Mouse (Mus musculus) lung, adult 2 months (tissue): ENCODE results near the gene Fam129b. TPM values are rescaled to one million over a fixed set of nuclear protein-coding genes. Genes with fewer than 3 reads are reported as not detected.
A peak's percentile ranks its signal among the peaks of the same experiment; 100 is the strongest.

Experiments used
- DNase-seq: peaks from one replicate; pipeline ENCODE4 v3.0.0; 2022
- H3K4me1 ChIP-seq: fragments of 200-500 bp; 2 replicates; pipeline ENCODE4 v1.6.1; 2011; ENCODE audit warnings: low read length; ENCODE audit not compliant: control insufficient read depth, insufficient read depth
- H3K4me3 ChIP-seq: fragments of 200-500 bp; replicated peaks from 2 replicates; pipeline ENCODE3; 2011; ENCODE audit warnings: low read depth, mild to moderate bottlenecking, control low read depth, low read length; ENCODE audit errors: extremely low read depth
- CTCF ChIP-seq: fragments of 200-500 bp; IDR thresholded peaks from 2 replicates; pipeline ENCODE4 v1.5.1; 2011; ENCODE audit warnings: mild to moderate bottlenecking, low read length, control low read depth; ENCODE audit not compliant: insufficient read depth
- POLR2A ChIP-seq: fragments of 200-500 bp; IDR thresholded peaks from 2 replicates; pipeline ENCODE4 v1.6.1; 2011; ENCODE audit warnings: low read depth, mild to moderate bottlenecking, control low read depth, low read length, borderline replicate concordance; ENCODE audit errors: extremely low read depth
- WGBS: fragments of 180-500 bp; shearing (Covaris S2); methylation state at CpG from one replicate; pipeline ENCODE4 v1.1.7; 2018; 5-methylcytosine and 5-hydroxymethylcytosine counted together
- polyA plus RNA-seq: library from polyadenylated mRNA; depleted of rRNA; stranded (reverse); fragments of >200 nt; gene quantifications from 2 replicates; pipeline ENCODE4 v1.2.3, GENCODE M21; 2012; rRNA removed

Gene Fam129b
- polyA plus RNA-seq, 1 experiment, result 224 TPM

- H3K4me1 ChIP-seq, result peaks cover 2% of the 10 kb centered on the region; the same call in 1 of the 2 replicates
- peak; percentile 89 for DNase-seq
- peak overlapping the region; percentile 84 for H3K4me3 ChIP-seq
- WGBS, result under 1% methylated on average over 55 of the region's 55 CpGs
- TF ChIP-seq POLR2A (peak; percentile 93), CTCF (peak; percentile 52)
Observed at GRCm38 (mm10) chr2:32966689-32967631, 91.0 kb downstream of the Fam129b start.

GRCm38 (mm10) chr2:32968024-32968614 is 92.2 kb downstream of the Fam129b start:
- Histone ChIP-seq H3K4me3 (no peak overlapping the region), H3K4me1 (peaks cover 2% of the 10 kb centered on the region; the same call in 1 of the 2 replicates)
- 73% methylated on average over 9 of the region's 9 CpGs for WGBS
- TF ChIP-seq CTCF (no peak), POLR2A (no peak)
- no peak for DNase-seq

- no peak for DNase-seq
- TF ChIP-seq POLR2A, result no peak
- TF ChIP-seq CTCF, result no peak
- no peak overlapping the region for H3K4me3 ChIP-seq
- 66% methylated on average over 8 of the region's 8 CpGs for WGBS
- H3K4me1 ChIP-seq, result peaks cover 2% of the 10 kb centered on the region; the same call in 1 of the 2 replicates
Observed at GRCm38 (mm10) chr2:32969326-32969725, 93.4 kb downstream of the Fam129b start.

- no peak for TF ChIP-seq CTCF
- WGBS, result 62% methylated on average over 9 of the region's 9 CpGs
- H3K4me3 ChIP-seq, result no peak overlapping the region
- DNase-seq, result no peak
- peaks cover 2% of the 10 kb centered on the region; the same call in 1 of the 2 replicates for H3K4me1 ChIP-seq
Observed at GRCm38 (mm10) chr2:32971235-32971634, 95.3 kb downstream of the Fam129b start.

- DNase-seq, result no peak
- no peak overlapping the region for H3K4me3 ChIP-seq
- no peaks in the 10 kb centered on the region for H3K4me1 ChIP-seq
- TF ChIP-seq POLR2A (no peak), CTCF (no peak)
- WGBS, result 89% methylated on average over 8 of the region's 8 CpGs
Observed at GRCm38 (mm10) chr2:32974216-32974615, 98.3 kb downstream of the Fam129b start.

Other genes with a start within 250 kb of the Fam129b start
- 713 and 858 TPM in 2 replicates for gene Eng, start 229.5 kb upstream of the Fam129b start, polyA plus RNA-seq
- gene Fpgs, start 172.0 kb upstream of the Fam129b start, polyA plus RNA-seq, result 42.1 and 42.3 TPM in 2 replicates
- 103 and 137 TPM in 2 replicates for gene Cdk9, start 163.0 kb upstream of the Fam129b start, polyA plus RNA-seq
- gene Sh2d3c, start 155.1 kb upstream of the Fam129b start, polyA plus RNA-seq, result 167 and 260 TPM in 2 replicates
- 0.18 and 0.41 TPM in 2 replicates for gene 6330409D20Rik, start 135.1 kb upstream of the Fam129b start, polyA plus RNA-seq
- 65.3 and 67.8 TPM in 2 replicates for gene Tor2a, start 118.9 kb upstream of the Fam129b start, polyA plus RNA-seq
- gene Ttc16, start 100.5 kb upstream of the Fam129b start, polyA plus RNA-seq, result 9.7 and 12.0 TPM in 2 replicates
- gene Ptrh1, start 100.3 kb upstream of the Fam129b start, polyA plus RNA-seq, result 5.6 and 10.7 TPM in 2 replicates
- 2.1 and 2.4 TPM in 2 replicates for gene Cfap157, start 91.7 kb upstream of the Fam129b start, polyA plus RNA-seq
- gene Stxbp1, start 28.9 kb upstream of the Fam129b start, polyA plus RNA-seq, result 26.3 and 37.9 TPM in 2 replicates
- gene Rpl12, start 85.4 kb downstream of the Fam129b start, polyA plus RNA-seq, result 190 and 241 TPM in 2 replicates
- 17.4 and 18.4 TPM in 2 replicates for gene Lrsam1, start 85.5 kb downstream of the Fam129b start, polyA plus RNA-seq
- 48.4 and 65.1 TPM in 2 replicates for gene Slc2a8, start 106.0 kb downstream of the Fam129b start, polyA plus RNA-seq